Mouse (Mus musculus) heart, postnatal 0 days (tissue): ENCODE data around the gene Hes3. TPM values are rescaled to one million over a fixed set of nuclear protein-coding genes. Genes with fewer than 3 reads are reported as not detected.

Experiments used
- ATAC-seq: fragments of 200-750 bp; cut with Nextera tagmentation; 2 replicates; pipeline ENCODE4 v1.8.0; 2017; ENCODE audit warnings: low read depth, moderate number of reproducible peaks, moderate library complexity; ENCODE audit not compliant: insufficient read depth
- DNase-seq: peaks from one replicate; pipeline ENCODE4 v3.0.0-alpha.2; 2016; ENCODE audit warnings: low spot score
- H3K27ac ChIP-seq: fragments of 300-500 bp; sonication (generic); 2 replicates; pipeline ENCODE4 v1.5.1; 2014; ENCODE audit warnings: low read depth, mild to moderate bottlenecking
- H3K27me3 ChIP-seq: fragments of 300-500 bp; sonication (generic); 2 replicates; pipeline ENCODE4 v1.6.1; 2014; ENCODE audit warnings: low read length, mixed read lengths; ENCODE audit not compliant: control insufficient read depth, insufficient read depth
- H3K36me3 ChIP-seq: fragments of 300-500 bp; sonication (generic); replicated peaks from 2 replicates; pipeline ENCODE4 v1.6.1; 2014; ENCODE audit warnings: low read length, mixed read lengths; ENCODE audit not compliant: control insufficient read depth, insufficient read depth
- H3K4me1 ChIP-seq: fragments of 300-500 bp; sonication (generic); 2 replicates; pipeline ENCODE4 v1.6.1; 2014; ENCODE audit warnings: antibody characterized with exemption; ENCODE audit not compliant: control insufficient read depth, insufficient read depth
- H3K4me2 ChIP-seq: fragments of 300-500 bp; sonication (generic); 2 replicates; pipeline ENCODE4 v1.6.1; 2014; ENCODE audit warnings: low read depth, mild to moderate bottlenecking, low read length, moderate library complexity
- H3K4me3 ChIP-seq: fragments of 300-500 bp; sonication (generic); 2 replicates; pipeline ENCODE4 v1.5.1; 2014; ENCODE audit warnings: low read depth, low read length
- H3K9ac ChIP-seq: fragments of 300-500 bp; sonication (generic); replicated peaks from 2 replicates; pipeline ENCODE4 v1.6.1; 2014; ENCODE audit warnings: low read depth, low read length, mixed read lengths
- H3K9me3 ChIP-seq: fragments of 300-500 bp; sonication (generic); replicated peaks from 2 replicates; pipeline ENCODE4 v1.6.1; 2016; ENCODE audit warnings: low read length; ENCODE audit not compliant: control insufficient read depth
- CTCF ChIP-seq: IDR thresholded peaks from 2 replicates; pipeline ENCODE4 v1.5.1; 2016; ENCODE audit warnings: antibody characterized with exemption, control low read depth, low read depth
- EP300 ChIP-seq: IDR thresholded peaks from 2 replicates; pipeline ENCODE4 v1.6.1; 2016; ENCODE audit warnings: antibody characterized with exemption, low read depth
- WGBS: fragments of 180-500 bp; shearing (Covaris S2); extraction: QIAGEN DNeasy Blood & Tissue Kit; methylation state at CpG from one replicate; pipeline ENCODE4 v1.1.7; 2014; 5-methylcytosine and 5-hydroxymethylcytosine counted together
- polyA plus RNA-seq: library from polyadenylated mRNA; unstranded; fragments of >200 nt; fragmentation: Nextera tagmentation; extraction: Ambion mirVana; gene quantifications from 2 replicates; pipeline ENCODE4 v1.2.1, GENCODE M21; 2015
- total RNA-seq: library from RNA; depleted of rRNA; stranded (reverse); fragments of >200 nt; gene quantifications from 2 replicates; pipeline ENCODE4 v1.2.3, GENCODE M21; 2014; ENCODE audit warnings: low replicate concordance

The Hes3 gene
- total and polyA plus RNA-seq, 2 experiments from 2014 or later, result not detected

DNA sequence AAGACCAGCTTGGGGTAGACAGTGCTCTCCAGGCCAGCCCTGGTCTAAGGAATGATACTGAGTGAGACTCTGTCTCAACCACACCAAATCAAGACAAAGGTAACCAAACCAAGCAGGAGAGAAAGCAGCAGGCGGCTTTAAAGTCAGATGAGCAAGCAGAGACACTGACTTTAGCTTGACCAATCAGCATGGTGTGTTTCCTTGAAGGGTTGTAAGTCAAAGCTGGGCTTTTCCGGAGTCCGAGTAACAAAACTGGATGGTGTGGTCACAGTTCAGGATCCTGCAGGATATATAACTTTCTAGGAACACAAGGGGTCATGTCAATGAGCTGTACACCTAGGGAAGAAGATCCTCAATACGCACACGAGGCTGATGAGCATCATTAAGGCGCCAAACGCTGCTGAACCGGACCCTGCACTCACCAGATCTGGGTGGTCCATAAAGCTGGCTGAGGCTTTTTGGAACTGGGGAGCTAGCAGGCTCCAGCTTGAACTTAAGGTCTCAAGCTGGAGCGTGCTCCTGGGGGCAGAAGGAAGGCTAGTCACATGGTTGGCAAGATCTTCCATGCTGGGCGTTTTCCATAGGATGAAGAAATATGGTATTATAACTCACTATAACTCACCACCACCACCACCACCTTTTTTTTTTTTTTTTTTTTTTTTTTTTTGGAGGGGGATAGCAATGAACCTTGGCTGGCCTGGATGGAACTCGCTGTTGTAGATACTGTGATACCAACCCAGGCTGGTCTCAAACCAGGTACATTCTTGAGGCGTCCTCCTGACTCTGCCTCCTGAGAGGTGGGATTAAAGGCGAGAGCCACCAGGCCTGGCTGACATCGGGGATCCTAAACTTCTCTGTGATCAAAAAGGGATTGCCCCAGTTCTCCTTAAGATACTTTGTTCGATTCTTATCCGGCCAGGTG is 33.4 kb upstream of the Hes3 start:
- TF ChIP-seq CTCF (no peak), EP300 (no peak)
- H3K4me3 ChIP-seq, result peak overlapping the region; percentile 96
- peak overlapping the region; percentile 87 for H3K4me2 ChIP-seq
- WGBS, result 49% methylated on average over 16 of the region's 16 CpGs
- 0 out of 2 replicates have a peak overlapping the region, but pooled peaks have one; percentile 11 for H3K27ac ChIP-seq
- no peaks in the 10 kb centered on the region for H3K27me3 ChIP-seq
- peak; percentile 17; the same call in 1 of the 2 replicates for ATAC-seq
- H3K9ac ChIP-seq, result no peak overlapping the region
- no peaks in the 10 kb centered on the region for H3K9me3 ChIP-seq
- no peak for DNase-seq
- peaks cover 14% of the 10 kb centered on the region for H3K36me3 ChIP-seq
- H3K4me1 ChIP-seq, result peaks cover 12% of the 10 kb centered on the region

DNA sequence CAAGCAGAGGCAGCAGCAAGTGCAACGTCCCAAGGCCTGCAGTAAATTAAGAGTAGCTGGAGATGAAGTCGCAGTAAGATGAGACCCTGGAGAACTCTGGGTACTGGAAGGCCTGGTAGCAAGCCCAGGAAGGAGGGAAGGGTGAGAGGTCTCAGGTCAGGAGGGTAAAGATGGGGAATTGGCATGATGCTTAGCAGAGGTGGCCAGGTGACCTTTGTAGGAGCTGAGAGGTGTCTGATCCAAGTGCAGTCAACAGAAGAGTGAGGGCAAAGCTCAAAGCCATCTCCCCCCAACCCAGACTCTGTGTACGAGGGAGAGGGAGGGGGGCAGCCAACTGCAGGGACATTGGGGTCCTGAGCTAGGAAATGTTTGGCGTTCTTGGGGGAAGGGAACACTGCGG is 30.0 kb upstream of the Hes3 start:
- Histone ChIP-seq H3K36me3 (no peaks in the 10 kb centered on the region), H3K27me3 (no peaks in the 10 kb centered on the region), H3K9me3 (no peaks in the 10 kb centered on the region), H3K4me2 (no peak overlapping the region), H3K4me3 (no peak overlapping the region), H3K9ac (no peak overlapping the region; the same call in 1 of the 2 replicates), H3K27ac (no peak overlapping the region), H3K4me1 (peaks cover 5% of the 10 kb centered on the region)
- ATAC-seq, result no peak
- TF ChIP-seq CTCF (no peak), EP300 (no peak)
- no peak for DNase-seq
- WGBS, result 62% methylated on average over 5 of the region's 5 CpGs

DNA sequence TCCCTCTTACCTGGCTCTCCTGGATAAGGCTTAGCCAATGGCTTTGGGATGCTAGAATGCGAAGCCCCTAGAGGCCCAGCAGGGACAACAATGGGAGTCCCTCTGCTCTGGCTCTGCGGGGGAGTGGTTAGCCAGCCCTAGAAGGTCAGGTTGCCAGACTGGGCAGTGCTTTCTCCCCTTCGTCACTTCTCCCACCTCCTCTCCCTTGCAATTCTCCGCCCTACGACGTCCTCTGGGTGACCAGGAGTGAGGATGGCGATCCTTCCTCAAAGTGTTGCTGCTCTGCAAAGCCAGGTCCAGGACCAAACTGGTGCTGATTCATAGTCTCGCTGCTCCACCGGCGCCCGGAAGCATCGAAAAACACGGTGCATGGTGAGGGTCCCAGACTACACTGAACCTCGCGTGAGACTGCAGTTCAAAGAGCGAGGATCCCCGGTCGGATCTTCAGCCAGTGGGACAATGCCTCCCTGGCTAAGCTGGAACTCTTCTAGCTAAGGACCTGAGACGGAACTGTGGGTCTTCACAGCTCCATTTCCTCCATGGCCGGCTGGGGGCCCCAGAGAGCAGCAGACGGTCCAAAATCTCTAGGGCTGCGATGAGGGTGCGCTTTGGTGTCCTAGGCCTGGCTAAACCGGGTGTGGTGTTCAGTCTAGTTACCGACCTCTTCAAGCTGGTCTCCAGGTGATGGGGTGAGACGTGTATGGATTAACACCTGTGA is 27.2 kb upstream of the Hes3 start, which contains the start of gene Rnf207:
Rnf207 (minus strand) TSS at position 477 of the 718 bp plus-strand sequence.
- peaks cover 19% of the 10 kb centered on the region; the same call in 1 of the 2 replicates for H3K4me1 ChIP-seq
- H3K27ac ChIP-seq, result peak within 1 kb of the TSS; percentile 99
- WGBS, result 2% methylated on average over 26 of the region's 26 CpGs
- no peak for TF ChIP-seq EP300
- TF ChIP-seq CTCF, result peak; percentile 53
- ATAC-seq (peak; percentile 81), DNase-seq (peak; percentile 79)
- peaks cover 19% of the 10 kb centered on the region for H3K27me3 ChIP-seq
- no peaks in the 10 kb centered on the region for H3K36me3 ChIP-seq
- H3K9me3 ChIP-seq, result no peaks in the 10 kb centered on the region
- H3K4me2 ChIP-seq, result peak within 1 kb of the TSS; percentile 76
- H3K4me3 ChIP-seq, result peak within 1 kb of the TSS; percentile 53
- peak within 1 kb of the TSS; percentile 58 for H3K9ac ChIP-seq

DNA sequence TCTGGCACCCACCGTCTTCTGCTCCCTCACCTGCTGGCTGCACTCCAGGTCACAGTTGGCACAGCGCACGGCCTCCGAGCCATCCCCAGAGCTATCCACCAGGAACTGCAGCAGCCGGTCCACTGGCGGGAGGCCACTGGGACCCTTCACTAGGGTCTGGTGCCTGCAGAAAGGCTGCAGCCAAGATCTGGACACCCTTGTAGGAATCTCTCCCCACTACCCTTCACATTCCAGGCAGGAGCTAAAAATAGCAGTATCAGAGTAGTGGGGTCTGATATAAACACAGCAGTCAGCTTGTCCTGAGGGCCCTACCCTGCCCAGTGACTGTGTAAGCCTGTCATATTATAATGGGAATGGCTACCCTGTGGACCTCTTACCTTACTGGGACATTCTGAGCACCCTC is 26.2 kb upstream of the Hes3 start:
- ATAC-seq (peak; percentile 78), DNase-seq (peak; percentile 78)
- peak; percentile 76; the same call in 1 of the 2 replicates for TF ChIP-seq EP300
- no peak for TF ChIP-seq CTCF
- 40% methylated on average over 6 of the region's 6 CpGs for WGBS
- Histone ChIP-seq H3K27me3 (peaks cover 21% of the 10 kb centered on the region), H3K4me3 (peak overlapping the region; percentile 53), H3K9ac (peak overlapping the region; percentile 58), H3K4me1 (peaks cover 26% of the 10 kb centered on the region; the same call in 1 of the 2 replicates), H3K36me3 (no peaks in the 10 kb centered on the region), H3K9me3 (no peaks in the 10 kb centered on the region), H3K4me2 (peak overlapping the region; percentile 76), H3K27ac (peak overlapping the region; percentile 99)

DNA sequence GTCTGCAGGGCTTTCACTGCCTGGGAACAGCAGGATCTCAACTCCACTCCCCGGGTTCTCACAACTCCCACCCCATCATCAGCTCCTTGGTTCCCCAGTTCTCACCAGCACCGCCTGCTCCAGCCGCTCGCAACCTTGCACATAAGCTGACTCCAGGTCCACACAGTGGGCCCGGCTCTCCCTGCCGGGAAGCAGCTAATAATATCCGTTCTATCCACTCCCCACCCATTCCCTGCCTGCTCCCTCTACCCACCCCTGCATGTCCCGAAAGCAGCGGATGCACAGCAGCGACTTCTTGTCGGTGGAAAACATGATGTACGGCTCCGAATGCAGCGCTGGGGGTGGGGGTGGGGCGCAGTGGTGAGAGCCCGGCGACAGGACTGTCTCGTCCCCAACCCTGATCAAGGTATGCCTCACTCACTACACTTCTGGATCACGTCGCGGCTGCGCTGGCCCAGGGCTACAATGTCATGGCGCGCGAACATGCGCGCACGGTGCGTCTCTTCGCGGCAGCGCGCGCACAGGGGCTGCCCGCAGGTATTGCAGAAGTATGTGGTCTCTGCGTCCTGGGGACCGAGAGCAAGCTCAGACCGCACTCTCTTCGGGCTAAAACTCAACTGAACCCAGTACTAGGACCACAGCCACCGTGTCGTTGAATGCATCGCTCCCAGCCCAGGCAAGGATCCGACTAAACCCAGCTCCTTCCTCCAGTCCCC is 24.2 kb upstream of the Hes3 start:
- Histone ChIP-seq H3K4me1 (peaks cover 26% of the 10 kb centered on the region; the same call in 1 of the 2 replicates), H3K9ac (peak overlapping the region; percentile 30; the same call in 1 of the 2 replicates), H3K27ac (peak overlapping the region; percentile 99; the same call in 1 of the 2 replicates), H3K27me3 (peaks cover 25% of the 10 kb centered on the region), H3K36me3 (peaks cover 14% of the 10 kb centered on the region), H3K9me3 (no peaks in the 10 kb centered on the region), H3K4me3 (peak overlapping the region; percentile 53), H3K4me2 (peak overlapping the region; percentile 76)
- DNase-seq, result peak; percentile 43
- no peak for ATAC-seq
- no peak for TF ChIP-seq EP300
- TF ChIP-seq CTCF, result no peak
- WGBS, result 2% methylated on average over 43 of the region's 43 CpGs
